Mouse (Mus musculus) heart, embryonic 10.5 days (tissue): ENCODE results near the gene Cdh24. TPM values are rescaled to one million over a fixed set of nuclear protein-coding genes. Genes with fewer than 3 reads are reported as not detected.

Source experiments
- DNase-seq: peaks from one replicate; pipeline ENCODE4 v3.0.0-alpha.2; 2017; ENCODE audit warnings: low spot score
- H3K27ac ChIP-seq: fragments of 300-500 bp; sonication (generic); 2 replicates; pipeline ENCODE4 v1.5.1; 2016; ENCODE audit warnings: mild to moderate bottlenecking
- H3K27me3 ChIP-seq: fragments of 300-500 bp; sonication (generic); 2 replicates; pipeline ENCODE4 v1.6.1; 2016; ENCODE audit warnings: mild to moderate bottlenecking; ENCODE audit not compliant: poor library complexity, insufficient read depth, severe bottlenecking
- H3K36me3 ChIP-seq: fragments of 300-500 bp; sonication (generic); 2 replicates; pipeline ENCODE4 v1.6.1; 2016; ENCODE audit warnings: mild to moderate bottlenecking, moderate library complexity
- H3K4me1 ChIP-seq: fragments of 300-500 bp; sonication (generic); 2 replicates; pipeline ENCODE4 v1.6.1; 2016; ENCODE audit warnings: mild to moderate bottlenecking
- H3K4me3 ChIP-seq: fragments of 300-500 bp; sonication (generic); 2 replicates; pipeline ENCODE4 v1.5.1; 2016; ENCODE audit warnings: mild to moderate bottlenecking, moderate library complexity
- H3K9me3 ChIP-seq: fragments of 300-500 bp; sonication (generic); 2 replicates; pipeline ENCODE4 v1.6.1; 2016; ENCODE audit warnings: mild to moderate bottlenecking, moderate library complexity
- WGBS: fragments of 180-500 bp; shearing (Covaris S2); methylation state at CpG from one replicate; pipeline ENCODE4 v1.1.7; 2016; 5-methylcytosine and 5-hydroxymethylcytosine counted together
- polyA plus RNA-seq: library from polyadenylated mRNA; unstranded; fragments of >200 nt; fragmentation: Nextera tagmentation; extraction: Ambion mirVana; gene quantifications from 2 replicates; pipeline ENCODE4 v1.2.1, GENCODE M21; 2016

The Cdh24 gene
- polyA plus RNA-seq, 1 experiment from 2014 or later = 4.4 TPM

GRCm38 (mm10) chr14:54638210-54638609 lies 3.0 kb downstream of the Cdh24 start:
- H3K4me3 ChIP-seq = no peak overlapping the region
- 70% methylated on average over 5 of the region's 5 CpGs for WGBS
- peaks cover 61% of the 10 kb centered on the region for H3K36me3 ChIP-seq
- no peak for DNase-seq
- H3K4me1 ChIP-seq = peaks cover 36% of the 10 kb centered on the region
- H3K27me3 ChIP-seq = no peaks in the 10 kb centered on the region
- H3K9me3 ChIP-seq = no peaks in the 10 kb centered on the region
- no peak overlapping the region for H3K27ac ChIP-seq

- Histone ChIP-seq H3K36me3 (peaks cover 63% of the 10 kb centered on the region), H3K4me1 (peaks cover 36% of the 10 kb centered on the region), H3K9me3 (no peaks in the 10 kb centered on the region), H3K4me3 (no peak overlapping the region), H3K27ac (no peak overlapping the region), H3K27me3 (no peaks in the 10 kb centered on the region)
- DNase-seq = peak; percentile 75
- 47% methylated on average over 8 of the region's 8 CpGs for WGBS
Observed at GRCm38 (mm10) chr14:54636954-54637353, 4.2 kb downstream of the Cdh24 start.

DNA sequence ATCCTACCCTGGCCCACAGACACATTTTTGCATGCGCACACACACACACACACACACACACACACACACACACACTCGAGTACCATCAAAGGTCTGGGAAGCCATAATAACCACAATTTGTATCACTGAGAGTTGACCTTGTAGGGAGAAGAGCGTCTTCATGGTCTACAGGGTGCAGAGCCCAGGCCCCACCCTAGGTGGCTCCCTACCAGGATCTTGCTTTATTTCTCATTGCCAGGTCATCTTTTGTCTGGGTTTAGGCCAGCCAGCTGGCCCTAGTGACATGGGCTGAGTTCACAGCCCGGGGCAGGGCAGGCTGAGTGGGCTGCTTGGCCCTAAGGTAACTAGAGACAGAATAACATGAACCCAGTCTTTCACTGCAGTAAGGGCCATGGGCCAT lies 7.0 kb downstream of the Cdh24 start:
- H3K9me3 ChIP-seq = no peaks in the 10 kb centered on the region
- DNase-seq = no peak
- H3K36me3 ChIP-seq = peaks cover 83% of the 10 kb centered on the region
- no peak overlapping the region for H3K4me3 ChIP-seq
- 84% methylated on average over 4 of the region's 4 CpGs for WGBS
- H3K27me3 ChIP-seq = no peaks in the 10 kb centered on the region
- peaks cover 8% of the 10 kb centered on the region; the same call in 1 of the 2 replicates for H3K4me1 ChIP-seq
- H3K27ac ChIP-seq = no peak overlapping the region

DNA sequence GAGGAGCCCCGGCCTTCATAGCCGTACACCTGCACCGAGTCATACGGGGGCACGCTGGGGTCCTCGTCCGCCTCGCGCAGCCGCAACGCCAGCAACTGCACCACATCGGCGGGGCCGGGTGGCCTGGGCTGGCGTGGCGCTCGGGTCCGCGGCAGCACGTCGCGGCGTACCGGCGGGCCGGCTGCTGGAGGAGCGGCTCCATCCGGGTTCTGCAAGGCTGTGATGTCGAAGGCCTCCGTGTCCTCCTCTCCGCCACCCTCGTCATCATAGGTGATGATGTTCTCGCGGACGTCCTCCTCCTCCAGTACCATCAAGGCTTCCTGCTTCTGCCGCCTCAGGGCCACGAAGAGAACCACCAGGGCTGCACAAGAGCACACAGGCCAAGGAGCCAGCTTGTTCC lies 8.9 kb downstream of the Cdh24 start:
- 87% methylated on average over 37 of the region's 37 CpGs for WGBS
- no peaks in the 10 kb centered on the region for H3K9me3 ChIP-seq
- DNase-seq = no peak
- H3K27me3 ChIP-seq = no peaks in the 10 kb centered on the region
- H3K27ac ChIP-seq = no peak overlapping the region
- H3K4me3 ChIP-seq = no peak overlapping the region
- H3K36me3 ChIP-seq = peaks cover 66% of the 10 kb centered on the region
- H3K4me1 ChIP-seq = no peaks in the 10 kb centered on the region

DNA sequence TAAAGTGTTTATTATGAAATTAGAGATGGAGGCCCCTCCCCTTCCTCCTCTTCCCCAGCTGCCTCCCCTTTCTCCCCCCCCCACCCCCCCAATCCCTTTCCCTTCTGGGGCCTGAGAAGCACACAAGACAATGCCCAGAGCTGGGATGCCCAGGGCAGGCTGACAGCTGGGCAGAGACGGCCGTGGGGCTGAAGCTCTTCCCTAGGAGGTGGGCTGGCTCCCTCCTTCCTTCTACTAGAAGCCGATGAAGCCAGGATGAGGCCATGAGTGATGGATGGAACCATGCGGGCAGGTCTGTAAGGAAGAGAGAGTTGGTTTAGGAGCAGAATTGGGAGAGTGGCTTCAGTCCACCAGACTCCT lies 9.9 kb downstream of the Cdh24 start:
- H3K27ac ChIP-seq = no peak overlapping the region
- H3K27me3 ChIP-seq = peaks cover under 1% of the 10 kb centered on the region; the same call in 1 of the 2 replicates
- peaks cover 56% of the 10 kb centered on the region for H3K36me3 ChIP-seq

GRCm38 (mm10) chr14:54630583-54631239 lies 10.5 kb downstream of the Cdh24 start:
- DNase-seq = no peak
- peaks cover 5% of the 10 kb centered on the region; the same call in 1 of the 2 replicates for H3K27me3 ChIP-seq
- H3K4me3 ChIP-seq = no peak overlapping the region
- no peaks in the 10 kb centered on the region for H3K9me3 ChIP-seq
- no peak overlapping the region for H3K27ac ChIP-seq
- no peaks in the 10 kb centered on the region for H3K4me1 ChIP-seq
- H3K36me3 ChIP-seq = peaks cover 51% of the 10 kb centered on the region
- 87% methylated on average over 11 of the region's 11 CpGs for WGBS

More for the DNA sequence above, 9.9 kb downstream of the Cdh24 start:
- no peaks in the 10 kb centered on the region for H3K9me3 ChIP-seq
- H3K4me1 ChIP-seq = no peaks in the 10 kb centered on the region
- no peak overlapping the region for H3K4me3 ChIP-seq
- no peak for DNase-seq
- 88% methylated on average over 4 of the region's 4 CpGs for WGBS

GRCm38 (mm10) chr14:54629797-54630196 lies 11.4 kb downstream of the Cdh24 start:
- Histone ChIP-seq H3K27me3 (peaks cover 14% of the 10 kb centered on the region; the same call in 1 of the 2 replicates), H3K4me1 (0 out of 2 replicates have a peak, but pooled peaks cover 1% of the 10 kb centered on the region), H3K27ac (no peak overlapping the region), H3K9me3 (no peaks in the 10 kb centered on the region), H3K4me3 (no peak overlapping the region), H3K36me3 (peaks cover 48% of the 10 kb centered on the region)
- 81% methylated on average over 2 of the region's 2 CpGs for WGBS
- DNase-seq = no peak

- peaks cover 32% of the 10 kb centered on the region for H3K36me3 ChIP-seq
- H3K9me3 ChIP-seq = no peaks in the 10 kb centered on the region
- 63% methylated on average over 5 of the region's 5 CpGs for WGBS
- H3K4me3 ChIP-seq = no peak overlapping the region
- H3K27ac ChIP-seq = no peak overlapping the region
- peaks cover 17% of the 10 kb centered on the region; the same call in 1 of the 2 replicates for H3K27me3 ChIP-seq
- DNase-seq = no peak
- H3K4me1 ChIP-seq = 0 out of 2 replicates have a peak, but pooled peaks cover 5% of the 10 kb centered on the region
Observed at GRCm38 (mm10) chr14:54628103-54628502, 13.1 kb downstream of the Cdh24 start.

DNA sequence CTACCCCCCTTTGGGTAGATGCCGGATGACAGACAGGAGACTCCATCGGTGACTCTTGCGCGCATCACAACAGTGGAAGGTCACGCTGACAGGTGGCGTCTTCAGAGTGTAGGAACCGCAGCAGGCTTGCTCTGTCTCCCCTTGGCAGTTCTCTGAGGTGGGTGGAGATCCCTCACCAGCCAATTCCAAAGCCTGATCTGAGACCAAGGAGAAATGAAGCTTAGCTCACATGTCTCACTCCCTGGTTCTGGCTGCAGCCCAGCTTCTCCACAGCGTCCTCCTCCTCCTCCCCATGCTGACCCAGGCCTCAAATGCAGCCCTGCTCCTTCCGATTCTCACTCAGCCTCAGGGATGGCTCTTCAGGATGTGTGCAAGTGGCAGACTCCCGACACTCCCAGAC lies 16.2 kb downstream of the Cdh24 start:
- peaks cover 17% of the 10 kb centered on the region; the same call in 1 of the 2 replicates for H3K27me3 ChIP-seq
- WGBS = 67% methylated on average over 10 of the region's 10 CpGs
- H3K4me3 ChIP-seq = no peak overlapping the region

GRCm38 (mm10) chr14:54623334-54623733 lies 17.8 kb downstream of the Cdh24 start:
- Histone ChIP-seq H3K36me3 (no peaks in the 10 kb centered on the region), H3K9me3 (no peaks in the 10 kb centered on the region), H3K4me1 (0 out of 2 replicates have a peak, but pooled peaks cover 5% of the 10 kb centered on the region), H3K27me3 (peaks cover 17% of the 10 kb centered on the region; the same call in 1 of the 2 replicates), H3K27ac (no peak overlapping the region), H3K4me3 (no peak overlapping the region)
- DNase-seq = no peak
- WGBS = 80% methylated on average over 6 of the region's 6 CpGs

More for the DNA sequence above, 16.2 kb downstream of the Cdh24 start:
- H3K9me3 ChIP-seq = no peaks in the 10 kb centered on the region
- H3K27ac ChIP-seq = 0 out of 2 replicates have a peak overlapping the region, but pooled peaks have one; percentile 12
- no peak for DNase-seq
- 0 out of 2 replicates have a peak, but pooled peaks cover under 1% of the 10 kb centered on the region for H3K36me3 ChIP-seq
- 0 out of 2 replicates have a peak, but pooled peaks cover 5% of the 10 kb centered on the region for H3K4me1 ChIP-seq

GRCm38 (mm10) chr14:54621133-54621532 lies 20.0 kb downstream of the Cdh24 start, which contains the start of gene Psmb11:
Gene Psmb11 (plus strand): TSS chr14:54621433.
- Histone ChIP-seq H3K4me1 (peaks cover 14% of the 10 kb centered on the region; the same call in 1 of the 2 replicates), H3K36me3 (peaks cover 5% of the 10 kb centered on the region), H3K27me3 (peaks cover 16% of the 10 kb centered on the region; the same call in 1 of the 2 replicates), H3K9me3 (no peaks in the 10 kb centered on the region), H3K4me3 (no peak within 1 kb of the TSS), H3K27ac (no peak within 1 kb of the TSS)
- DNase-seq = no peak
- 94% methylated on average over 1 of the region's 1 CpGs for WGBS

GRCm38 (mm10) chr14:54617897-54618365 lies 23.2 kb downstream of the Cdh24 start, which contains the start of gene Psmb5:
Gene Psmb5 (minus strand): TSS chr14:54618022.
- H3K27ac ChIP-seq = peak within 1 kb of the TSS; percentile 95
- under 1% methylated on average over 25 of the region's 25 CpGs for whole genome bisulfite sequencing
- no peaks in the 10 kb centered on the region for H3K27me3 ChIP-seq
- peak within 1 kb of the TSS; percentile 92 for H3K4me3 ChIP-seq
- H3K9me3 ChIP-seq = no peaks in the 10 kb centered on the region
- peaks cover 33% of the 10 kb centered on the region for H3K36me3 ChIP-seq
- DNase-seq = peak; percentile 96
- H3K4me1 ChIP-seq = peaks cover 11% of the 10 kb centered on the region; the same call in 1 of the 2 replicates
